Mouse (Mus musculus): ENCODE measurements around the gene Elovl6. TPM values are rescaled to one million over a fixed set of nuclear protein-coding genes. Genes with fewer than 3 reads are reported as not detected.
A peak's percentile ranks its signal among the peaks of the same experiment; 100 is the strongest.

Gene Elovl6
- polyA plus RNA-seq, 1 experiment from 2014 or later = 33.4 TPM

DNA sequence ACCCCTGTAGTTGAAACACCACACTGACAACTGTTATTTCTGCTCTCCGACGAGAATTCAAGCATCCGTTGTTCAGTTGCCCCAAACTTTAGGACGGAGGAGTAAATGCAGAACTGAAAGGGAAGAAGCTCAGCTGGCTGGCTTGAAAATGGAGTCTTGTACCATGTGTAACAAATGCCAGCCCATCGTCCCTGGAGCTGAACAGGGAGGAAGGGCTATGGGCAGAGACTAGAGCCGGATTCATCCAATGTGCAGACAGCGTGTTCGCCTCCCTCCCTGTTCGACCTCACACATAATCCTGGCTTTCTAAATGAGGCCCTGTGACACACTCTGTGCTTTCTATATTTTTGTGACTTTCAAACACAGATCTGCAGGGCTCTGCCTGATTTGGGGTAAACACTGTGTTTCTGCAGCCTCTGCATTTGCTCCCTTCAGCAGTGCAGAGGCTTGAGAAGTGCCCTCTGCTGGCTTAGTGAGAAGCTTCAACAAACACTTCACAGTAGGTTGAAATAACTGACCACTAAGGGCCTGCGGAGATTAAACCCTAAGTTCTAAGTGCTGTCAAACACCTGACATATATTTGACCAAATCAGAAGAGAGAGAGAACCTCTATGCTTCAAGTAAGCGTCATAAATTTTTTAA, 102.2 kb downstream of the Elovl6 start:
- no peak overlapping the region for H3K4me2 ChIP-seq (replicated peaks)
- no peak for ATAC-seq (ENCODE audit: low FRiP score, low read depth)
- H3K36me3 ChIP-seq = peaks cover 28% of the 10 kb centered on the region
- H3K4me1 ChIP-seq = no peaks in the 10 kb centered on the region
- no peak overlapping the region for H3K27ac ChIP-seq
- H3K27me3 ChIP-seq = no peaks in the 10 kb centered on the region
- 84% methylated on average over 11 of the region's 11 CpGs for WGBS
- H3K9ac ChIP-seq = no peak overlapping the region
- H3K9me3 ChIP-seq = no peaks in the 10 kb centered on the region
- H3K4me3 ChIP-seq = no peak overlapping the region

DNA sequence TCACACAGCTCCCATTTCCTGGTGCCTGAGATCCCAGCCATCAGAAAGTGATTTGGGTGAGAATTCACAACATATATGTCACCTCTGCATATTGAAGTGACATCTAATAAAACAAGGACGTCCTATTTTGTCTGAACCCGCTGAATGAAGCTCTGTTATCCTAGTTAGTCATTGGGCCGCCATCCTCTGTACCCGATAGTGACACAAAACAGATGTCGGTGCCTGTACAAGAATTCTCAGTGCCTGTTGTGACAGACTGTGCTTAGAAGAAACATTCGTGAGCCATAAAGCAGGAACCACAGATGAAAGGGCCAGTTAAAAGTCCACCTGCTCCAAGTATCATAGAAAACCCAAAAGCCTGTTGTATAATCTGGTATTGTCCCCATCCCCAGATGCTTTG, 105.3 kb downstream of the Elovl6 start:
- Histone ChIP-seq H3K27ac (no peak overlapping the region), H3K4me1 (peaks cover 16% of the 10 kb centered on the region), H3K4me2 (replicated peaks) (no peak overlapping the region), H3K9ac (no peak overlapping the region), H3K9me3 (no peaks in the 10 kb centered on the region), H3K27me3 (no peaks in the 10 kb centered on the region), H3K36me3 (peaks cover 10% of the 10 kb centered on the region), H3K4me3 (no peak overlapping the region)
- 73% methylated on average over 6 of the region's 6 CpGs for WGBS
- no peak for ATAC-seq (ENCODE audit: low FRiP score, low read depth)

DNA sequence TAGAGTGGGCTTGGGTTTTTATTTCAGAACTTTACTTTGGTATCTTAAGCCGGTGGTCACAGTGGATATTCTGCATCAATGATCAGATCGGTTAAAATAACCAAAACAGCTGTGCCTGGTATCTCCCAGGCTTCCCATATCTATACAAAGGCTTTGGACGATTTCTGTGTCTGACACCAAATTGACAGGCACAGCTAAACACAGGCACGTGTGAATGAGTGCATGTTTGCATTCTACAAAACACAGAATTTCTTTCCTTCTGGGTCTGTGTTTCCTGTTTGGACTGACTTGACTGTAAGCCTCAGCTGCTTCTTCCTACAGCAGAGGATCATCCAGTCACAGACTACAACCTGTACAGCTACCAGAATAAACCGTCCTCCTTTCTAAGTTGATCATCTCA, 107.5 kb downstream of the Elovl6 start:
- H3K36me3 ChIP-seq = no peaks in the 10 kb centered on the region; the same call in 1 of the 2 replicates
- ATAC-seq (ENCODE audit: low FRiP score, low read depth) = no peak
- H3K4me2 ChIP-seq (replicated peaks) = no peak overlapping the region
- H3K4me1 ChIP-seq = peaks cover 16% of the 10 kb centered on the region
- H3K27me3 ChIP-seq = no peaks in the 10 kb centered on the region
- H3K4me3 ChIP-seq = no peak overlapping the region
- no peak overlapping the region for H3K9ac ChIP-seq
- no peaks in the 10 kb centered on the region for H3K9me3 ChIP-seq
- peak overlapping the region; percentile 75; the same call in 1 of the 2 replicates for H3K27ac ChIP-seq
- 76% methylated on average over 5 of the region's 5 CpGs for WGBS

DNA sequence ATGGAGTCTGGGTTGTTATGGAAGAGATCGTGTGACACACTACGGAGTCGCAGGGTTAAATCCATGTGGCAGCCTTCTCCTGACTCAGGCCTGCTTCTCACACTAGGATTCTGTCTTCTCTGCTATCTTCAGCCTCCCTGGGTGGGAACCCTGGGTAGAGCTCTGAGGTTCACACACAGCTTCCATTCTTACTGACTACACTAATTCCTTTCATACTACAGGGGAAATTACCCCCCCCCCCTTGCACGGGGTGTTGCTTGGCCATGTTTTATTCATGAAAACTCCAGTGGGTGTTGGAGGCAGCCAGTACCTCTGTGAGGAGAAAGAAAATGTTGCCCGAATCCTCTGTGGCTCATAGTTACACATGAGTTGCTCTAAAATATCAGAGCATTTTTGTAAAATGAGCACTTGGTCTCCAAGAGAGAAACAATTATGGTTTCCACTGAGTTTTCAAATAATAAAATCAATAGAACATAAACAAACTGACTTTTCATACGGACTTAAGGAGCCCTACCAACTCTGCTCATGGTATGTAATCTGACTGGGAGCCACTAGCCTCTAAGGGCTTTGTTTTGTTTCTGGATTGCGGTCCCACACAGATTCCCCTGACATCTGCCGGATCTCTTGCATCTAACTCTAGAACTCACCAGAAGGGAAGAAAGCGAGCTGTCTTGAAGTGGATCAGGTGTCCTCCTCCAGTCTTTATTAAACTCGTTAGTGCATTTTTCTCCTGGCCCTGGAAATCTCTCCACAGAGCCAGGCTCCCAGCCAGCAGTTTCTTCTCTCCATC, 108.3 kb downstream of the Elovl6 start:
- peak; percentile 81; the same call in 1 of the 2 replicates for ATAC-seq (ENCODE audit: low FRiP score, low read depth)
- H3K27ac ChIP-seq = peak overlapping the region; percentile 75
- H3K4me2 ChIP-seq (replicated peaks) = no peak overlapping the region
- no peak overlapping the region for H3K4me3 ChIP-seq
- H3K27me3 ChIP-seq = no peaks in the 10 kb centered on the region
- H3K9me3 ChIP-seq = no peaks in the 10 kb centered on the region
- WGBS = 62% methylated on average over 10 of the region's 10 CpGs
- H3K4me1 ChIP-seq = peaks cover 19% of the 10 kb centered on the region
- no peaks in the 10 kb centered on the region; the same call in 1 of the 2 replicates for H3K36me3 ChIP-seq
- no peak overlapping the region for H3K9ac ChIP-seq

DNA sequence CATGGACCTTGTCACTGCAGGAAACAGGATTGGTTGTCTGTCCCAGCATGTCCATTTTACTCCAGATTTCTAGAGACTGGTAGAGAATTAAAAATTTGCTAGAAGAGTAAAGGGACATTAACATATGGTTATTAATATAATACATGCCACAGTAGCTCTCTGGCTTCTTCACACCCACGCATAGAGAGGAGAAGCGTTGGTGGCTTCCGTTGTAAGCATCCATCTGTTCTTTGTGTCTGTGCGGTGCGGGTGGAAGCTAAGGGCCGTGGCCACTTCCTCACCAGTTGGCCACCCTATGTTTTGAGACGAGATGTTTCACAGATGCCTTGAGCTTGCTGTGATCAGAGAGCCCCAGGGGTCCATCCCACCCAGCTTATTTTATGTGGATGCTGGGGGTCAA, 109.5 kb downstream of the Elovl6 start:
- no peaks in the 10 kb centered on the region for H3K36me3 ChIP-seq
- H3K27me3 ChIP-seq = no peaks in the 10 kb centered on the region
- 91% methylated on average over 7 of the region's 7 CpGs for WGBS
- no peaks in the 10 kb centered on the region for H3K9me3 ChIP-seq
- H3K27ac ChIP-seq = peak overlapping the region; percentile 75; the same call in 1 of the 2 replicates
- peaks cover 32% of the 10 kb centered on the region for H3K4me1 ChIP-seq
- H3K4me2 ChIP-seq (replicated peaks) = no peak overlapping the region
- no peak overlapping the region for H3K9ac ChIP-seq
- no peak for ATAC-seq (ENCODE audit: low FRiP score, low read depth)
- no peak overlapping the region for H3K4me3 ChIP-seq

DNA sequence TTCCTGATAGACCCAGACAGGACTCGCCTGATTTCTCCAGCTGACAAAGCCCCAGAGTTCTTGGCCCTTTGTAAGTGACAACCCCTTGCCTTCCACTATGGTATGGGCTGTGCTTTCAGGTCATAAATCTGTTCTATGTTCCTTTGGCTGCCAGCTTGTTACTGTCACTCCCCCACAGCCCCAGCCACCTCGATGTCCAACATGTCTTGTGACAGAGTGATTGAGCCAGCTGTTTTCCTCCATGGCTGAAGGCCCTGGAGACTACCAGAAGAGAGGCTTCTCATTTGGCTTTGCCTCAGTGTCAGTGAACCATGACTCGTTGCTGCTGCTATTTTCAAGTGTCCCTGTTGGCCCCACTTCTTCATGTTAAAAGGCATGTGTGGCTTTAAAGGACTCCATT, 113.3 kb downstream of the Elovl6 start:
- WGBS = 45% methylated on average over 3 of the region's 3 CpGs
- Histone ChIP-seq H3K27ac (no peak overlapping the region), H3K4me2 (replicated peaks) (no peak overlapping the region), H3K4me1 (peaks cover 59% of the 10 kb centered on the region), H3K9me3 (no peaks in the 10 kb centered on the region), H3K9ac (no peak overlapping the region), H3K4me3 (no peak overlapping the region), H3K36me3 (no peaks in the 10 kb centered on the region), H3K27me3 (no peaks in the 10 kb centered on the region)
- ATAC-seq (ENCODE audit: low FRiP score, low read depth) = no peak

DNA sequence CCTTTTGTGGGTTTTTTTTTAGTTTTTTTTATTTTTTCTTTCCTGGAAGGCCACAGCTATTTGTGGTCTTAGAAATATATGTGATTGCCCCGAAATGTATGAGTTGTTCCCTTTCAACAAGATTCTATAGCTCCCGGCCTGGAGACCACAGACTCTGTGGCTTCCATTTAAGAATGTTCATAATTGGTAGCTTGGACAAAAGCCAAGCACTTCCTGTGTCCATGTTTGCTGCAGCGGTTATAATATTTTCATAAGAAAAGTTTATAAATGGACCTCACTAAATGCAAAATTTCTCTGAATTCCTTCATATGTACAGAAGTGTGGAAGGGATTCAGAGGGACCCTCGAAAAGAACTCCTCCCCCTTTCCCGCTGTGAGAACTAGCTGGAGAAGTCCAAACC, 114.6 kb downstream of the Elovl6 start:
- no peak overlapping the region for H3K4me3 ChIP-seq
- no peaks in the 10 kb centered on the region for H3K36me3 ChIP-seq
- peak overlapping the region; percentile 19; the same call in 1 of the 2 replicates for H3K4me2 ChIP-seq (replicated peaks)
- H3K9ac ChIP-seq = no peak overlapping the region
- 0 out of 2 replicates have a peak, but pooled peaks have one; percentile 62 for ATAC-seq (ENCODE audit: low FRiP score, low read depth)
- no peaks in the 10 kb centered on the region for H3K9me3 ChIP-seq
- no peak overlapping the region for H3K27ac ChIP-seq
- peaks cover 53% of the 10 kb centered on the region for H3K4me1 ChIP-seq
- 53% methylated on average over 5 of the region's 5 CpGs for WGBS
- H3K27me3 ChIP-seq = no peaks in the 10 kb centered on the region

DNA sequence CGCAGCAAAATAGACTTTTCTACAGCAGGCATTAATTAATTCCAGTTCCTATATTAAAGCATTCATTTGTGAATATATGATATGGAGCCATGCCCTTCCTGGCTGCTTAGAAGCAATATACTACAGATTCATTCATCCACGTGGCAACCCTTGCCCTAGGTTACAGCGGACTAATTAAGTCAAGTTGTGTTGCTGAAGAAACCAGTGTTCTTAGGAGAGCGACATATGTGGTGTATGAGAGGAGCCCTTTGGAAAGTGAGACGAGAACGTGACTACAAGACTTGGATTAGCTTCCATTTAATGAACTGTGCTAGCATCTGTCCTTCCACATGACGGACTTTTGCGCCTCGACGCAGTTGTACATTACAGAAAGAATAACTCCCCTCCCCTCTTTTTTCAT, 115.2 kb downstream of the Elovl6 start:
- Histone ChIP-seq H3K36me3 (no peaks in the 10 kb centered on the region), H3K9ac (no peak overlapping the region), H3K4me3 (no peak overlapping the region), H3K9me3 (no peaks in the 10 kb centered on the region), H3K27me3 (no peaks in the 10 kb centered on the region), H3K4me2 (replicated peaks) (peak overlapping the region; percentile 19; the same call in 1 of the 2 replicates), H3K27ac (no peak overlapping the region), H3K4me1 (peaks cover 53% of the 10 kb centered on the region)
- peak; percentile 41; the same call in 1 of the 2 replicates for ATAC-seq (ENCODE audit: low FRiP score, low read depth)
- WGBS = 59% methylated on average over 10 of the region's 10 CpGs

DNA sequence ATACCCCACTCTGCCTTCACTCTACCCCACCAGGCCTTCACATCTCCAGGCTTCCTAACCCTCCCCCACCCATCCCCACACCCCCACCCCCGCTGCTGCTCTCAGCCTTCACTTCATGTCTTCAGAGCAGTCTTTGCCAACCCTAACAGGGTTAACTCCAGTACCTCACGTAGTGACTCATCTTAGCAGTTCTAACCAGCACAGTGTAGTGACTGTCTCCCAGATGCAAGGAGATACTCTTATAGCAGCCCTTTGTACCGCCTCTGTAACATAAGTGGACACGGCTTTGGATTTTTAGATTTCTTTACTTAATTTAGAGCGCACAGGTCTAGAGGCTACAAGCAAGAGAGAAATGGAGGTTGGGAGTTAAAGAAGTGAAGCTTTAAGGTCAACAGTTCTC, 116.4 kb downstream of the Elovl6 start:
- ATAC-seq (ENCODE audit: low FRiP score, low read depth) = no peak
- Histone ChIP-seq H3K9me3 (no peaks in the 10 kb centered on the region), H3K9ac (no peak overlapping the region), H3K4me2 (replicated peaks) (no peak overlapping the region), H3K4me3 (no peak overlapping the region), H3K27me3 (no peaks in the 10 kb centered on the region), H3K4me1 (peaks cover 53% of the 10 kb centered on the region), H3K36me3 (no peaks in the 10 kb centered on the region), H3K27ac (no peak overlapping the region)
- 77% methylated on average over 5 of the region's 5 CpGs for WGBS

DNA sequence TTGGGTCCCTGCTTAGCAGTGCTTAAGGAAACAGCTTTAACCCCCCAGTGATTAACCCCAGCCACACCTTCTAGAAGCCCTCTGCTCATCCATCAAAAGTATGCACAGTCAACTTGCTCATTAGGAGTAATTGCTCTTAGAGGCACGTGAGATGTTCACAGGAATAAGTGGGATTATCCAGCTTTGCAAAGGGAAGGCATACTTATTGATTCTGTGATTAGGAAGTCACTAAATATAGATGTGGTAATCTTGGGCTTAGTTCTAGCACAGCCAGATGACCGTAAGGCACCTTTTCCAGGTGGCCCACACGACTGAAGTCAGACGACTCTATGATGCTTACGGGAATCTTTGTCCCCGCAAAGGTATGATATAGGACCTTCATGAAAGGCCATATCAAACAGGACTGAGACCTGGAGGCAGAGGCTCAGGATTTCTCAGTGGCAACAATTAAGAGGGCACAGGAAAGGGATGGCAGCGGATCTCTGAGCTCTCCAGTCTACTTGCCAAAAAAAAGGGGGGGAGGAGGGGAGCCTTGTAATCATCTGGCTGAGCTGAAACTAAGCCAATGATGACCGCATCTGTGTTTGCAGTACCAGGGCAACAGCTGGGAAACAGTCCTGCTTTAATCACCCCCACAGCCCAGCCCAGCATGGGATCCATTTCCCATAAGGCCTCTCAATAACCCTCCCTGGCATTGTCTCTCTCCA, 117.6 kb downstream of the Elovl6 start:
- no peaks in the 10 kb centered on the region for H3K36me3 ChIP-seq
- peaks cover 53% of the 10 kb centered on the region for H3K4me1 ChIP-seq
- H3K4me3 ChIP-seq = no peak overlapping the region
- no peaks in the 10 kb centered on the region for H3K27me3 ChIP-seq
- H3K9me3 ChIP-seq = no peaks in the 10 kb centered on the region
- H3K9ac ChIP-seq = no peak overlapping the region
- H3K4me2 ChIP-seq (replicated peaks) = no peak overlapping the region
- ATAC-seq (ENCODE audit: low FRiP score, low read depth) = peak; percentile 38; the same call in 1 of the 2 replicates
- no peak overlapping the region for H3K27ac ChIP-seq
- WGBS = 51% methylated on average over 8 of the region's 8 CpGs

DNA sequence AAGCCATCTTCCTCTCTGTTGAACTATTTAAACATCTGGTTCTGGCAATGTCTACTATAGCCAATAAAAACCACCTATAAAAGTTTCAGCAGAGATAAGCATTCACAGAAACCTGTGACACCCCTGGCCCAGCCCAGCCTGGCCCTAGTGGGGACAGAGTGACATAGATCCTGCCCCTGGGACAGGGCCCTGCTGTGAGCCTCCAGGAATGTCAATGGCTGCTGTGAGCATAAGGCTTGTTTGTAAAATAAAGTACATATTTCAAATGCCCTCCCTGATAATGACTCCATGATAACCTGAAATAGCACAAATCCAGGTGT, 118.1 kb downstream of the Elovl6 start:
- no peak overlapping the region for H3K4me2 ChIP-seq (replicated peaks)
- no peaks in the 10 kb centered on the region for H3K36me3 ChIP-seq
- H3K4me3 ChIP-seq = no peak overlapping the region
- no peaks in the 10 kb centered on the region for H3K9me3 ChIP-seq
- peaks cover 52% of the 10 kb centered on the region for H3K4me1 ChIP-seq
- H3K9ac ChIP-seq = no peak overlapping the region
- no peaks in the 10 kb centered on the region for H3K27me3 ChIP-seq
- peak; percentile 49; the same call in 1 of the 2 replicates for ATAC-seq (ENCODE audit: low FRiP score, low read depth)
- no peak overlapping the region; the same call in 1 of the 2 replicates for H3K27ac ChIP-seq

DNA sequence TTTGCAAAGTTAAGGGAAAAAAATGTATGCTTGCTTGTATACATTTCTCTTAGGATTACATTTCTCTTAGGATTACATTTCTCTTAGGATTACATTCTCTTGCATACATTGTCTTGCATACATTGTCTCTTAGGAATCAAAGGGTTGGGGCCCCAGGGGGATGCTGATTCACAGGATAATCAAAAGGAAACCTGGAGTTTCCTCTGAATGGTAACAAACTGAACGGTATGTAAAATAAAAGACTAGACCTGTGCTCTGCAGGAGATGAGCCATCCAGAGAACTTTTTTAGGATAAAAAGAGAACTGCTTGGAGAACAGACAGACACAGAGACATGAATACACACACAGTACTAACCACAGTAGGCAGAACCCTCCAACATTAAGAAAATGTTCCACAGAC, 118.8 kb downstream of the Elovl6 start:
- Histone ChIP-seq H3K9ac (no peak overlapping the region), H3K27ac (no peak overlapping the region), H3K4me1 (peaks cover 45% of the 10 kb centered on the region), H3K9me3 (no peaks in the 10 kb centered on the region), H3K4me2 (replicated peaks) (no peak overlapping the region), H3K36me3 (no peaks in the 10 kb centered on the region), H3K27me3 (no peaks in the 10 kb centered on the region), H3K4me3 (no peak overlapping the region)
- 45% methylated on average over 1 of the region's 1 CpGs for WGBS
- ATAC-seq (ENCODE audit: low FRiP score, low read depth) = no peak
